32 mouse cellular contexts compared by ENCODE assay signal in the genomic region with DNA sequence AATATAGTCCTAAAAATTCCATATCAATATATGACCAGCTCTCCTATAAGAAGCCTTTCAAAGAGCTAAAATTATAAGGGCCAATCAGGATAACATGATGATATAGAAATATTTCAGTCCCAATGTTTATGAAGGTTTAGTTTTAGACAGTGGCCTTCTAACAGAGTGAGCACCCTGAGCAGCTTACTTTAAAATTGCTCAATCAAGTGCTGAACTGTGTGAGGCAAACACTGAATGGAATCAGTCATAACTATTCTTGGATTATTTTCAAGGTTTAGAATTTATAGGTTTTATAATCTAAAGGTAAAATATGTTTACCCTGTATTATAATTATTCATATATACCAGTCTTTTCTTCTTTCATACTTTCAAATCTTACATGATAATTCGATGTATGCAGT.
"Had no signal": no experiment of that assay in that cellular context is flagged by ENCODE, and none has a peak within 500 bp of the region (broad histone marks: within the 10 kb centered on the region; RNA-seq: fewer than 3 reads in every experiment).

No protein-coding gene starts in this region.

- DNase-seq: left cerebral cortex, postnatal 4 days; liver; liver, embryonic 13.5 days; liver, postnatal 0 days; lung, adult 18-20 months; lung, adult 2 months; lung, embryonic 14.5 days; lung, postnatal 10 days; lung, postnatal 14 days; lung, postnatal 36 days; lung, postnatal 4 days had no signal

- H3K9ac ChIP-seq: limb, embryonic 12.5 days; limb, embryonic 13.5 days; limb, embryonic 15.5 days; liver, embryonic 12.5 days; liver, embryonic 13.5 days; liver, embryonic 14.5 days; liver, embryonic 15.5 days; liver, postnatal 0 days; lung, embryonic 14.5 days; lung, embryonic 15.5 days; midbrain, embryonic 12.5 days; midbrain, embryonic 13.5 days; midbrain, embryonic 15.5 days; neural tube, embryonic 12.5 days; neural tube, embryonic 13.5 days had no signal

- ATAC-seq: liver, embryonic 12.5 days; liver, postnatal 0 days; lung, postnatal 0 days; midbrain, embryonic 13.5 days; midbrain, embryonic 15.5 days; midbrain, embryonic 16.5 days had no signal

- H3K4me2 ChIP-seq: limb, embryonic 12.5 days; limb, embryonic 13.5 days; limb, embryonic 15.5 days; liver, embryonic 11.5 days; liver, embryonic 12.5 days; liver, embryonic 13.5 days; liver, embryonic 15.5 days; lung, embryonic 14.5 days; lung, embryonic 15.5 days; midbrain, embryonic 11.5 days; midbrain, embryonic 12.5 days; midbrain, embryonic 13.5 days; midbrain, embryonic 15.5 days; neural tube, embryonic 12.5 days; neural tube, embryonic 13.5 days had no signal

- H3K4me3 ChIP-seq: limb, embryonic 10.5 days; limb, embryonic 12.5 days; limb, embryonic 13.5 days; limb, embryonic 15.5 days; liver, embryonic 12.5 days; liver, embryonic 13.5 days; liver, embryonic 15.5 days; lung, embryonic 15.5 days; megakaryocyte, embryonic 14.5 days; midbrain, embryonic 10.5 days; midbrain, embryonic 12.5 days; midbrain, embryonic 13.5 days; midbrain, embryonic 15.5 days; myocyte; neural tube, embryonic 12.5 days; neural tube, embryonic 13.5 days had no signal

- H3K27me3 ChIP-seq: limb, embryonic 12.5 days; limb, embryonic 13.5 days; limb, embryonic 15.5 days; liver, embryonic 12.5 days; liver, embryonic 13.5 days; liver, embryonic 15.5 days; lung, embryonic 15.5 days; megakaryocyte, embryonic 14.5 days; midbrain, embryonic 12.5 days; midbrain, embryonic 13.5 days; midbrain, embryonic 15.5 days; neural tube, embryonic 12.5 days; neural tube, embryonic 13.5 days had no signal

- H3K9me3 ChIP-seq: limb, embryonic 10.5 days; limb, embryonic 12.5 days; limb, embryonic 13.5 days; limb, embryonic 15.5 days; liver, embryonic 12.5 days; liver, embryonic 13.5 days; liver, embryonic 15.5 days; lung, embryonic 15.5 days; megakaryocyte, embryonic 14.5 days; midbrain, embryonic 10.5 days; midbrain, embryonic 12.5 days; midbrain, embryonic 13.5 days; midbrain, embryonic 15.5 days; neural tube, embryonic 12.5 days; neural tube, embryonic 13.5 days had no signal

- H3K4me1 ChIP-seq: limb, embryonic 10.5 days; limb, embryonic 12.5 days; limb, embryonic 13.5 days; limb, embryonic 15.5 days; liver, embryonic 12.5 days; liver, embryonic 13.5 days; liver, embryonic 15.5 days; lung, embryonic 15.5 days; megakaryocyte, embryonic 14.5 days; midbrain, embryonic 10.5 days; midbrain, embryonic 12.5 days; midbrain, embryonic 13.5 days; midbrain, embryonic 15.5 days; neural tube, embryonic 12.5 days; neural tube, embryonic 13.5 days had no signal

- H3K27ac ChIP-seq: limb, embryonic 10.5 days; limb, embryonic 12.5 days; limb, embryonic 13.5 days; limb, embryonic 15.5 days; liver, embryonic 12.5 days; liver, embryonic 13.5 days; liver, embryonic 14.5 days; liver, embryonic 15.5 days; lung, embryonic 15.5 days; macrophage; midbrain, embryonic 10.5 days; midbrain, embryonic 12.5 days; midbrain, embryonic 13.5 days; midbrain, embryonic 15.5 days; neural tube, embryonic 12.5 days; neural tube, embryonic 13.5 days had no signal

- H3K36me3 ChIP-seq: limb, embryonic 10.5 days; limb, embryonic 12.5 days; limb, embryonic 13.5 days; limb, embryonic 15.5 days; liver, embryonic 12.5 days; liver, embryonic 13.5 days; liver, embryonic 15.5 days; lung, embryonic 15.5 days; midbrain, embryonic 10.5 days; midbrain, embryonic 12.5 days; midbrain, embryonic 13.5 days; midbrain, embryonic 15.5 days; neural tube, embryonic 12.5 days; neural tube, embryonic 13.5 days had no signal
